Mouse (Mus musculus): ENCODE data around the gene Slc7a8. TPM values are rescaled to one million over a fixed set of nuclear protein-coding genes. Genes with fewer than 3 reads are reported as not detected.
"Not testable (repeated sequence)": the region's sequence is repeated elsewhere in the genome, so short reads cannot be mapped to it uniquely, and the experiment has no call there.

The Slc7a8 gene
- total RNA-seq, 2 experiments from 2014 or later: 68.7 to 70.6 TPM

DNA sequence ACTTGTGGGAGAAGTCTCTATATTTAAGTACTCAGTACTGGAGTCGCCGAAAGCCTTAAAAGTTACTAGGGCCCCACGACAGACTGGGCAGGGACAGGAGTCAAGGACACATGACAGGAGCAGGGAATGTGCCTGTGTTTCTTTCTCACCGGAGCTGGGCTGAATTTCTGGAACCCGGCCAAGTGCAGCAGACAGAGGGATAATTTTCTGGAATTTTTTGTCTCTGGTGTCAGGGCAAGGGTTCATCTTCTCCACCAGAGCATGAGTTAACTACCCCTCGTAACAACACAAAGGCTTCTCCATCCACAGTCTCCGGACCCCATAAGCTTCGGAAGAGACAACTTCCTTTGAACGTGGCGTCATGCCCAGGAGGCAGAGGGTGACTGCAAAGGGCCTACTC lies 4.7 kb upstream of the Slc7a8 start:
- intact Hi-C loops (cut with DNase I): loop anchor here (1.0 kb wide), 1 partner anchor 72 kb away; no protein-coding TSS in a partner anchor
- DNase-seq (ENCODE audit: low spot score in 2 of 2): no peak

DNA sequence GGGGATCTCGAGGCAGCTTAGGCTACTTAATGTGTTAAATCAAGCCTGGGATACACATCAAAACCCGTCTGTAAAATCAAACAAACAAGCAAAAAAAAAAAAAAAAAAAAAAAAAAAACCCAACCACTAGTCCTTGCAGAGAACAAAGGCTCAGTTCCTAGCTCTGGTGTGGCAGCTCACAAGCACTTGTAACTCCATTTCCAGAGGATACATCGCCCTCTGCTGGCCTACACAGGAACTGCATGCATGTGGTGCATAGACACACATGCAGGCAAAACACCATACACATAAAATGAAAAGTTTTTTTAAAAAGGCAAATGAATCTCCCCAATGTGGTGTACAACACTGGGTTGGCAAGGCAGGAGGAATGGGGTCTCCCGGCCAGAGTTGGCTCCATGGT lies 4.2 kb upstream of the Slc7a8 start:
- DNase-seq (ENCODE audit: low spot score in 2 of 2): peak; percentile 68 to 79
- intact Hi-C loops (cut with DNase I): loop anchor here (1.0 kb wide), 1 partner anchor 72 kb away; no protein-coding TSS in a partner anchor

GRCm38 (mm10) chr14:54782971-54783370 lies 1.2 kb upstream of the Slc7a8 start:
- no peak for DNase-seq (ENCODE audit: low spot score in 2 of 2)
- intact Hi-C loops (cut with DNase I): no loop called here

DNA sequence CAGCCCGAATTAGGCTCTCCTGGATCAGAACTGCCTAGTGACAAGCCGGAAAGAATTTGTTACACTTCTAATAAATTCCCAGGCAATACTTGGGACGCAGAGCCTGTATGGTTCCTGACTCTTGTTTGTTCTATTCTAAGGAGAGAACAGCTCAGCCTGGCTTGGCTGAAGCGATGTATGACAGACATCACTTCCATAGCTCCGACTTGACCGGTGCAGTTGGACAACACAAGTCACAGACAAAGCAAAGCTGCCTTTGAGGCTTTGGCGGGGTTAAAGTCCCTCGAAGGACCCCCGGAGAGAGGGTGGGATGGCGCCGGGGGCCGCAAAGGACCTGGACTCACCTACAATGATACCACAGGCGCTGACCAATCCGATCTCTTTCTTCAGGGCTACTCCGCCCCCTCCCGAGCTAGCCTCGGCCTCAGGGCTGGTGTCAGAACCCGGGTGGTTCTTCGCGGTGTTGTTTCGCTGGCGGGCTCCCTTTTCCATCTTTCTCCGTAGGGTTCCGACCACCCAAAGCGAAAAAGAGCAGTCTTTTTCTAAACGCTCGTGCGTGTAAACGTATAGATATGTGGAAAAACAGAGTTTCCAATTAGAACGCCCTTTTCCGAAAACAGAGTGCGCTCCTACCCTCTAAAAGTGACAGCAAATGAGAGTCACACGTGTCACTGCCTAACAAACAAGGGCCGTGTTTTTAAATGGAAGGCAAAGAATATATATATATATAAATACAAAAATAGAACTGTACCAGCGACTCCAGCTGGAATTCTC lies 723 bp downstream of the Slc7a8 start:
- intact Hi-C loops (cut with DNase I): loop anchor here (2.0 kb wide), 1 partner anchor 66 kb away; no protein-coding TSS in a partner anchor

DNA sequence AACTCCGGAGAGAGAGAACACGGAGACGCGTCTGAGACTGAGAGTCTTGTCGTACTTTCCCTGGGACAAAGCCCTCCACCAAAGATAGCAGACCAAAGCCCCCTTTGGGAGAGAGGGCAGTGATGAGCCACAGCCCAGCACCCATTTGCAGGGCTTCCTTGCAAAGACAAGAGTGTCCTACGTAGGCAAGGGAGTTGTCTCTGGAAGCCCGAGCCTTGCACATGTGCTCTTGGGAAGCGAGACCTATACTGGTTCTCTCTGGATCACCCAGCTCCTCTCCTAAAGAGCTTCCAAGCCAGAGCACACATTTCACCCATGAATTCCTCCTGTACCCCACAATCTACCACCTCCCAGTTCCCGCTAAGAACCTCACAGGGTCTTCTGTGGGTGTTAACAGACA lies 1.7 kb downstream of the Slc7a8 start:
- no peak for DNase-seq (ENCODE audit: low spot score in 2 of 2)
- intact Hi-C loops (cut with DNase I): loop anchor here (2.0 kb wide), 1 partner anchor 65 kb away; no protein-coding TSS in a partner anchor

More for the DNA sequence above, 723 bp downstream of the Slc7a8 start:
- DNase-seq (ENCODE audit: low spot score in 2 of 2): peak in 1 of 2 experiments; percentile 62

DNA sequence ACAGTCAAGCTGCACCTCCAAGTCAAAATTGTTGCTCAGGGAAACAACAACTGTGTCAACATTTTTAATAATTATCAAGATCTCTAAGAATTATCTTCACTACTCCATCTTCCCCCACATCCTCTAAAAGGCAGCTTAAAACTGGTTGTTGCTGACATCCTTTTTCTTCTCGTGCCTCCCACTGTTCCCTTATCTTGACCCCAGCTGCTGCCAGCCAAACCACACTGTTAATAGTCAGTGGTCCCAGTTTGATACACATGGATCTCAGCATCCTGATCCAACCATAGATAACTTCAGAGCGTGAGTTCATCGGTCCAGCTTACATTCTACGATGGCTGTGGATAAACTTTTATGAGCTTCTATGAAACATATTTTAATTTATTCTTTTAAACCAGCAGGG lies 3.9 kb downstream of the Slc7a8 start:
- no peak for DNase-seq (ENCODE audit: low spot score in 2 of 2)
- intact Hi-C loops (cut with DNase I): no loop called here

GRCm38 (mm10) chr14:54776768-54777167 lies 5.0 kb downstream of the Slc7a8 start:
- intact Hi-C loops (cut with DNase I): no loop called here
- DNase-seq (ENCODE audit: low spot score in 2 of 2): no peak

GRCm38 (mm10) chr14:54775534-54776041 lies 6.2 kb downstream of the Slc7a8 start:
- intact Hi-C loops (cut with DNase I): no loop called here
- no peak for DNase-seq (ENCODE audit: low spot score in 2 of 2)

GRCm38 (mm10) chr14:54772333-54772856 lies 9.4 kb downstream of the Slc7a8 start:
- intact Hi-C loops (cut with DNase I): no loop called here
- DNase-seq (ENCODE audit: low spot score in 2 of 2): peak; percentile 74 to 77

DNA sequence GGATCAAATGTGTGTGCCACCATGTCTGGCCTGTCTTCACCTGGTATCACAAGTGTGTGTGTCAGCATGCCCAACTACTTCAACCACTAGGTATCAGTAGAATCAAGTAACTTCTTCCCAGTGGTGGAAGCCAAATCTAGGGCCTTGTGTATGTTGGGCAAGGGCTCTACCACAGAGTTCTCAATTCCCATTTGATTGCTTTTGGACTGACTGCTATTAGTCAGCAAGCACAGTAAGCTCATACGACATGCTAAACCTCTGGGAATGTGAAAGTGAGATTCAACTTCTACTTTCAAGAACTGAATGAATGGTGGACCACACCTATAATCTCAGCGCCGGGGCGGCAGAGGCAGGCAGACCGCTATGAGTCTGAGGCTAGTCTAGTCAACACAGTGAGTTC lies 11.4 kb downstream of the Slc7a8 start:
- no peak for DNase-seq (ENCODE audit: low spot score in 2 of 2)
- intact Hi-C loops (cut with DNase I): no loop called here

GRCm38 (mm10) chr14:54769068-54769425 lies 12.7 kb downstream of the Slc7a8 start:
- intact Hi-C loops (cut with DNase I): no loop called here
- DNase-seq (ENCODE audit: low spot score in 2 of 2): no peak

GRCm38 (mm10) chr14:54768314-54769067 lies 13.3 kb downstream of the Slc7a8 start:
- no peak for DNase-seq (ENCODE audit: low spot score in 2 of 2)
- intact Hi-C loops (cut with DNase I): no loop called here

GRCm38 (mm10) chr14:54766937-54767336 lies 14.8 kb downstream of the Slc7a8 start:
- DNase-seq (ENCODE audit: low spot score in 2 of 2); intact Hi-C loops (cut with DNase I): not testable (repeated sequence)

DNA sequence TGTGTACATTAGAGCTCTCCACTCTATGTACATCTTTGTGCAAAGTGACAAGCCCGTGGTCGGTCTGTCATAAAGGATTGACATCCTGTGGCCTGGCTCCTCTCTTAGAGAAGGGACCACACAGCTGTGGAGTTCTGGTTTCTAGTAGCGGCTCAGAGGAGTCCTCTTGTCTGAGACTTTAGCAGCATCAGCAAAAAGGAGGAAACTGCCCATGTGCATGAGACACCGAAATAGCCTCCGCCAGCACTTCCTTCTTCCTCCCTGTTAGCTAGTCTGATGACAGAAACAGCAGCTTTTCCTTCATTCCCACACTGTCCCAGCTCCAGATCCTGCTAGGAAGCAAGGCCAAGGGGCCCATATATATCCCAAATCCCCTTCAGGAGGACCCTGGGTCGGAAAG lies 25.4 kb downstream of the Slc7a8 start:
- peak in 1 of 2 experiments; percentile 45 for DNase-seq (ENCODE audit: low spot score in 2 of 2)

GRCm38 (mm10) chr14:54754602-54755018 lies 27.1 kb downstream of the Slc7a8 start:
- intact Hi-C loops (cut with DNase I): no loop called here
- DNase-seq (ENCODE audit: low spot score in 2 of 2): peak; percentile 40 to 74

More for the DNA sequence above, 25.4 kb downstream of the Slc7a8 start:
- intact Hi-C loops (cut with DNase I): no loop called here

- no peak for DNase-seq (ENCODE audit: low spot score in 2 of 2)
- intact Hi-C loops (cut with DNase I): no loop called here
These were observed 27.7 kb downstream of the Slc7a8 start for GRCm38 (mm10) chr14:54753986-54754601.

GRCm38 (mm10) chr14:54752938-54753337 lies 28.8 kb downstream of the Slc7a8 start:
- intact Hi-C loops (cut with DNase I): no loop called here

DNA sequence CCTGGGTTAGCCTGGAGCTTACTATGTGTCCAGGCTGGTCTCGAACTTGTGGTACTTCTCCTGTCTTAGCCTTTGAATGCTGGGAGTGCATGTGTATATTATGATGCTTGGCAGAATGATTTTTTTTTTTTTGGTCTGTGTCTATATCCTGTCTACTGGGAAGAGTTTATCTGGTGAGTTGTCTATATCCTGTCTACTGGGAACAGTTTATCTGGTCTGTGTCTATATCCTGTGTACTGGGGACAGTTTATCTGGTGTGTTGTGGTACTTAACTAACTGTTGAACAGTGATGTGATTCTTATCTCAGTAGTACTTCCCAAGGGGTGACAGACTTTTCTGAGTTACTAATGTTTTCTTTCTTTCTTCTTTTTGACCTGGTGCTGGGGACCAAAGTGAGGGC lies 30.0 kb downstream of the Slc7a8 start:
- intact Hi-C loops (cut with DNase I): no loop called here
- DNase-seq (ENCODE audit: low spot score in 2 of 2): no peak

More at GRCm38 (mm10) chr14:54752938-54753337, 28.8 kb downstream of the Slc7a8 start:
- no peak for DNase-seq (ENCODE audit: low spot score in 2 of 2)

DNA sequence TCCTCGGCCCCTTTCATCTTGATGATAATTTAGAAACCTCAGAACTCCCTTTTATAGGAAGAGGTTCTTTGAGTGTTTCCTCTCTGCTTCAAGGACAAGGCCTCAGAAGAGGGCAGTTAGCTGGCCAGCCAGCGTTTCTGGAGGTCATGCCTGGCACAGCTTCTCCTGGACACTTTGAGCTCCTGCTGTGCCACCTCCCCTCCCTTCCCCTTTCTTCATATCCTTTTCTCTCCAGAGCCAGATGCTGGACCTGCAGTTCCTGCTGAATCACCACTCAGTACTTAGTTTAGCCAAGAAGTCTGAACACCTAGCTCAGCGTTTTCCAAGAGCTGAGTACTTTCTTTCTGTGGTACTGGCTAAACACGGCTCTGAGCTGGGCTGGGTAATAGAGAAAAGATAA lies 32.5 kb downstream of the Slc7a8 start:
- DNase-seq (ENCODE audit: low spot score in 2 of 2): no peak
- intact Hi-C loops (cut with DNase I): no loop called here

Data from left cerebral cortex, postnatal 14 days (tissue).